8 mouse cellular contexts compared by ENCODE assay signal in genomic region chr1:92521376-92521775, GRCm38 (mm10). TPM values are rescaled to one million over a fixed set of nuclear protein-coding genes. Genes with fewer than 3 reads are reported as not detected.
DNase-seq lines count a peak whose midpoint lies in the region; ATAC-seq and TF ChIP-seq lines count a peak whose summit lies in the region.

No protein-coding gene starts in this region.

- no peak overlapping the region for H3K4me3 ChIP-seq in lung, adult 2 months (replicated peaks; ENCODE audit: extremely low read depth, low read depth, low read length)
- no peak overlapping the region for H3K4me3 ChIP-seq in hindbrain, embryonic 12.5 days
- no peak overlapping the region for H3K4me3 ChIP-seq in limb, embryonic 11.5 days (ENCODE audit: low read depth, low read length)

- H3K4me1 ChIP-seq in lung, adult 2 months (ENCODE audit: control insufficient read depth, insufficient read depth, low read length) = no peaks in the 10 kb centered on the region
- H3K4me1 ChIP-seq in hindbrain, embryonic 12.5 days = no peaks in the 10 kb centered on the region
- no peaks in the 10 kb centered on the region for H3K4me1 ChIP-seq in limb, embryonic 11.5 days (ENCODE audit: control insufficient read depth, insufficient read depth, low read length)

- no peaks in the 10 kb centered on the region for H3K9me3 ChIP-seq in hindbrain, embryonic 12.5 days (replicated peaks)
- H3K9me3 ChIP-seq in limb, embryonic 11.5 days (ENCODE audit: control insufficient read depth, low read length) = no peaks in the 10 kb centered on the region

- no peak overlapping the region for H3K4me2 ChIP-seq in hindbrain, embryonic 12.5 days (replicated peaks)
- H3K4me2 ChIP-seq in limb, embryonic 11.5 days (ENCODE audit: low read depth, severe bottlenecking) = no peak overlapping the region

- no peak for TF ChIP-seq POLR2A in lung, adult 2 months (IDR thresholded peaks at IDR 0.05; ENCODE audit: borderline replicate concordance, extremely low read depth, low read depth, low read length)

- peak; percentile 20 for DNase-seq in lung, adult 2 months
- no peak for DNase-seq in lung, postnatal 25 days (ENCODE audit: low spot score)
- peak; percentile 74 for DNase-seq in ZHBTc4 (ENCODE audit: low read depth, low spot score)
- DNase-seq in cerebellum, postnatal 36 days = peak; percentile 55 to 61
- peak; percentile 77 for DNase-seq in limb, embryonic 11.5 days (ENCODE audit: low spot score)
- peak; percentile 54 for DNase-seq in retina, postnatal 7 days (ENCODE audit: low read depth, low spot score)
- DNase-seq in B cell, adult 2 months = no peak

- H3K36me3 ChIP-seq in hindbrain, embryonic 12.5 days = no peaks in the 10 kb centered on the region
- no peaks in the 10 kb centered on the region for H3K36me3 ChIP-seq in limb, embryonic 11.5 days (ENCODE audit: control insufficient read depth, insufficient read depth, low read length)

- no peaks in the 10 kb centered on the region for H3K27me3 ChIP-seq in hindbrain, embryonic 12.5 days
- no peaks in the 10 kb centered on the region for H3K27me3 ChIP-seq in limb, embryonic 11.5 days (ENCODE audit: control insufficient read depth, insufficient read depth, low read length)

- H3K27ac ChIP-seq in hindbrain, embryonic 12.5 days = no peak overlapping the region
- H3K27ac ChIP-seq in limb, embryonic 11.5 days (replicated peaks; ENCODE audit: low read depth, low read length) = no peak overlapping the region

- 20% methylated on average over 10 of the region's 10 CpGs for WGBS in lung, adult 2 months
- WGBS in hindbrain, embryonic 12.5 days = 22% methylated on average over 10 of the region's 10 CpGs
- 18% methylated on average over 10 of the region's 10 CpGs for WGBS in limb, embryonic 11.5 days

- peak; percentile 36; the same call in 1 of the 2 replicates for TF ChIP-seq CTCF in lung, adult 2 months (IDR thresholded peaks at IDR 0.05; ENCODE audit: insufficient read depth, low read length)

- ATAC-seq in hindbrain, embryonic 12.5 days (ENCODE audit: low FRiP score) = peak; percentile 35; the same call in 1 of the 2 replicates
- no peak for ATAC-seq in limb, embryonic 11.5 days (ENCODE audit: insufficient number of reproducible peaks, low FRiP score, low TSS enrichment, low read depth)

- H3K9ac ChIP-seq in hindbrain, embryonic 12.5 days = no peak overlapping the region
- no peak overlapping the region for H3K9ac ChIP-seq in limb, embryonic 11.5 days (ENCODE audit: low read length)

RNA-seq across cellular contexts. Expression of gene Olfr1414, which starts 2.9 kb away (rescaled TPM):
- not detected in 2 replicates for polyA plus RNA-seq in lung, adult 2 months (2012; rRNA removed)
- not detected in 2 replicates for polyA plus RNA-seq in hindbrain, embryonic 12.5 days (2016; fragmentation: Nextera tagmentation; extraction: Ambion mirVana)
- polyA plus RNA-seq in limb, embryonic 11.5 days (2014; fragmentation: Nextera tagmentation; extraction: Ambion mirVana) = not detected in 2 replicates

RNA-seq across cellular contexts. Expression of gene Olfr1415, which starts 25.5 kb away (rescaled TPM):
- polyA plus RNA-seq in lung, adult 2 months (2012; rRNA removed) = not detected in 2 replicates
- not detected in 2 replicates for polyA plus RNA-seq in hindbrain, embryonic 12.5 days (2016; fragmentation: Nextera tagmentation; extraction: Ambion mirVana)
- polyA plus RNA-seq in limb, embryonic 11.5 days (2014; fragmentation: Nextera tagmentation; extraction: Ambion mirVana) = not detected in 2 replicates

RNA-seq across cellular contexts. Expression of gene Olfr1416, which starts 36.5 kb away (rescaled TPM):
- not detected in 2 replicates for polyA plus RNA-seq in lung, adult 2 months (2012; rRNA removed)
- not detected in 2 replicates for polyA plus RNA-seq in hindbrain, embryonic 12.5 days (2016; fragmentation: Nextera tagmentation; extraction: Ambion mirVana)
- polyA plus RNA-seq in limb, embryonic 11.5 days (2014; fragmentation: Nextera tagmentation; extraction: Ambion mirVana) = not detected in 2 replicates

RNA-seq across cellular contexts. Expression of gene Ndufa10, which starts 47.7 kb away (rescaled TPM):
- 38.8 and 58.4 TPM in 2 replicates for polyA plus RNA-seq in lung, adult 2 months (2012; rRNA removed)
- 211 and 248 TPM in 2 replicates for polyA plus RNA-seq in hindbrain, embryonic 12.5 days (2016; fragmentation: Nextera tagmentation; extraction: Ambion mirVana)
- 294 and 317 TPM in 2 replicates for polyA plus RNA-seq in limb, embryonic 11.5 days (2014; fragmentation: Nextera tagmentation; extraction: Ambion mirVana)

RNA-seq across cellular contexts. Expression of gene Olfr1413, which starts 49.7 kb away (rescaled TPM):
- polyA plus RNA-seq in lung, adult 2 months (2012; rRNA removed) = not detected in 2 replicates
- polyA plus RNA-seq in hindbrain, embryonic 12.5 days (2016; fragmentation: Nextera tagmentation; extraction: Ambion mirVana) = not detected in 2 replicates
- not detected in 2 replicates for polyA plus RNA-seq in limb, embryonic 11.5 days (2014; fragmentation: Nextera tagmentation; extraction: Ambion mirVana)

Comparison
In these comparisons a context has a peak if more than half of its experiments do, and no peak if none do; other contexts are left out.
1. DNase-seq: peak in lung, adult 2 months (single experiment), ZHBTc4 (single experiment), cerebellum, postnatal 36 days (2 of 2), limb, embryonic 11.5 days (single experiment) and retina, postnatal 7 days (single experiment); none in lung, postnatal 25 days (single experiment) and B cell, adult 2 months (0 of 2).